In the genomic region with DNA sequence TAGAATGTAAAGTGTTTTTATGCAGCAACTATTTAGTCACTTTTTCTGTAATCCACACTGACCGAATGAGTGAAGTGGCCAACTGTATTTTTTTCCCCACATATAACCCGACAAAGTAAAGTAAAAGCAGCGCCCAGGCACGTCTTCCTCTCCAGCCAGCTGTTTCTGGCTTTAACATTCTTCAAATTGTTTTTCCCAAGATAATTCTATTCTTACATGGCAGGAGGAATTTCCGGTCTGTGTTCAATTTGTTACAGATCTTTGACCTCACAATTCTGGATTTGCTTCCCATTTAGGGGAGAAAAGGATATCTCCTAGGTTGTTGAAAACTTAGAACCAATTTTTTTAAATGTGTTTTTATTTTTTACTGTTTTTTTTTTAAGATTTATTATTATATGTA, we compare ENCODE assay signal across 15 mouse cellular contexts. TPM values are rescaled to one million over a fixed set of nuclear protein-coding genes. Genes with fewer than 3 reads are reported as not detected.
DNase-seq lines count a peak whose midpoint lies in the region; ATAC-seq and TF ChIP-seq lines count a peak whose summit lies in the region.
"Had no signal": no experiment of that assay in that cellular context is flagged by ENCODE, and none has a peak within 500 bp of the region (broad histone marks: within the 10 kb centered on the region; RNA-seq: fewer than 3 reads in every experiment).

No protein-coding gene starts in this region.

- H3K27ac ChIP-seq in gastrocnemius, adult 2 months, result peak overlapping the region; percentile 90
- H3K27ac ChIP-seq in kidney, embryonic 14.5 days (ENCODE audit: low read depth, low read length), result no peak overlapping the region
- H3K27ac ChIP-seq in embryonic facial prominence, embryonic 13.5 days, result 0 out of 2 replicates have a peak overlapping the region, but pooled peaks have one; percentile 17
- peak overlapping the region; percentile 70 for H3K27ac ChIP-seq in heart, postnatal 0 days (ENCODE audit: low read depth)
- H3K27ac ChIP-seq: forebrain, embryonic 15.5 days; macrophage; midbrain, embryonic 13.5 days had no signal

- no peak overlapping the region for H3K9ac ChIP-seq in kidney, embryonic 14.5 days (ENCODE audit: low read depth, low read length)
- no peak overlapping the region for H3K9ac ChIP-seq in embryonic facial prominence, embryonic 13.5 days
- no peak overlapping the region for H3K9ac ChIP-seq in heart, postnatal 0 days (replicated peaks; ENCODE audit: low read depth, low read length)
- H3K9ac ChIP-seq: forebrain, embryonic 15.5 days; midbrain, embryonic 13.5 days had no signal

- no peak for TF ChIP-seq EP300 in heart, postnatal 0 days (IDR thresholded peaks at IDR 0.05; ENCODE audit: low read depth)

- no peaks in the 10 kb centered on the region for H3K27me3 ChIP-seq in kidney, embryonic 14.5 days (ENCODE audit: control insufficient read depth, insufficient read depth, low read length)
- no peaks in the 10 kb centered on the region for H3K27me3 ChIP-seq in embryonic facial prominence, embryonic 13.5 days
- H3K27me3 ChIP-seq in heart, postnatal 0 days (ENCODE audit: control insufficient read depth, insufficient read depth, low read length), result no peaks in the 10 kb centered on the region
- H3K27me3 ChIP-seq: forebrain, embryonic 15.5 days; midbrain, embryonic 13.5 days; Patski had no signal

- no peaks in the 10 kb centered on the region for H3K9me3 ChIP-seq in kidney, embryonic 14.5 days (ENCODE audit: control insufficient read depth, low read length)
- H3K9me3 ChIP-seq in embryonic facial prominence, embryonic 13.5 days, result no peaks in the 10 kb centered on the region
- no peaks in the 10 kb centered on the region for H3K9me3 ChIP-seq in heart, postnatal 0 days (replicated peaks; ENCODE audit: control insufficient read depth, low read length)
- H3K9me3 ChIP-seq: forebrain, embryonic 15.5 days; midbrain, embryonic 13.5 days had no signal

- H3K4me2 ChIP-seq in kidney, embryonic 14.5 days (replicated peaks; ENCODE audit: low read depth, low read length), result no peak overlapping the region
- no peak overlapping the region for H3K4me2 ChIP-seq in embryonic facial prominence, embryonic 13.5 days
- H3K4me2 ChIP-seq in heart, postnatal 0 days (ENCODE audit: low read depth, low read length), result no peak overlapping the region
- H3K4me2 ChIP-seq: forebrain, embryonic 15.5 days; midbrain, embryonic 13.5 days had no signal

- 83% methylated on average over 5 of the region's 5 CpGs for WGBS in kidney, embryonic 14.5 days
- WGBS in embryonic facial prominence, embryonic 13.5 days, result 26% methylated on average over 5 of the region's 5 CpGs
- WGBS in heart, postnatal 0 days, result 6% methylated on average over 5 of the region's 5 CpGs

- ATAC-seq in kidney, embryonic 14.5 days (ENCODE audit: low FRiP score, low TSS enrichment), result no peak
- no peak for ATAC-seq in embryonic facial prominence, embryonic 13.5 days (ENCODE audit: insufficient number of reproducible peaks, insufficient read depth, low FRiP score, low TSS enrichment, low read depth)
- peak; percentile 39; the same call in 1 of the 2 replicates for ATAC-seq in heart, postnatal 0 days (ENCODE audit: insufficient read depth, low read depth)
- ATAC-seq: forebrain, embryonic 15.5 days; midbrain, embryonic 13.5 days; Patski had no signal

- no peak for DNase-seq in gastrocnemius, adult 2 months
- DNase-seq in gastrocnemius, postnatal 10 days, result no peak
- peak; percentile 53 for DNase-seq in kidney, adult 9 months
- DNase-seq in heart, postnatal 0 days (ENCODE audit: low spot score), result peak; percentile 68
- DNase-seq in left cerebral cortex, adult 9 months (ENCODE audit: low spot score in 2 of 2), result no peak
- DNase-seq in adrenal gland, postnatal 14 days, result no peak
- DNase-seq: B cell, adult 2 months; cerebellum, postnatal 14 days; right cerebral cortex, adult 18-20 months had no signal

- peaks cover 23% of the 10 kb centered on the region for H3K36me3 ChIP-seq in kidney, embryonic 14.5 days (ENCODE audit: control insufficient read depth, insufficient read depth, low read length)
- H3K36me3 ChIP-seq in embryonic facial prominence, embryonic 13.5 days, result peaks cover 28% of the 10 kb centered on the region
- peaks cover 4% of the 10 kb centered on the region; the same call in 1 of the 2 replicates for H3K36me3 ChIP-seq in heart, postnatal 0 days (replicated peaks; ENCODE audit: control insufficient read depth, insufficient read depth, low read length)

- intact Hi-C loops in gastrocnemius, adult 2 months (cut with DNase I), result no loop called here

- 0 out of 2 replicates have a peak, but pooled peaks cover 5% of the 10 kb centered on the region for H3K4me1 ChIP-seq in kidney, embryonic 14.5 days (ENCODE audit: control insufficient read depth, insufficient read depth, low read length)
- H3K4me1 ChIP-seq in embryonic facial prominence, embryonic 13.5 days, result peaks cover 19% of the 10 kb centered on the region
- peaks cover 15% of the 10 kb centered on the region for H3K4me1 ChIP-seq in heart, postnatal 0 days (ENCODE audit: control insufficient read depth, insufficient read depth)
- H3K4me1 ChIP-seq: midbrain, embryonic 13.5 days had no signal

- H3K4me3 ChIP-seq in gastrocnemius, adult 2 months, result no peak overlapping the region; the same call in 1 of the 2 replicates
- H3K4me3 ChIP-seq in kidney, embryonic 14.5 days (ENCODE audit: low read length), result no peak overlapping the region
- H3K4me3 ChIP-seq in embryonic facial prominence, embryonic 13.5 days, result no peak overlapping the region
- H3K4me3 ChIP-seq in heart, postnatal 0 days (ENCODE audit: low read depth, low read length), result no peak overlapping the region
- H3K4me3 ChIP-seq: forebrain, embryonic 15.5 days; midbrain, embryonic 13.5 days had no signal

- no peak for TF ChIP-seq CTCF in gastrocnemius, adult 2 months (IDR thresholded peaks at IDR 0.05)
- TF ChIP-seq CTCF in heart, postnatal 0 days (IDR thresholded peaks at IDR 0.05; ENCODE audit: low read depth), result no peak

RNA-seq across cellular contexts. Expression of gene Chek2, which starts 17.3 kb away (rescaled TPM):
- total RNA-seq in gastrocnemius, adult 2 months (2021), result 1 to 10 TPM in 1 of 2 experiments, under 1 TPM in 1; 0.92 to 1.1 TPM
- 1 to 10 TPM; 3.8 to 5.0 TPM for total RNA-seq in gastrocnemius, postnatal 10 days (2021)
- polyA plus RNA-seq in kidney, embryonic 14.5 days (2014; fragmentation: Nextera tagmentation; extraction: Ambion mirVana), result 36.2 and 37.5 TPM in 2 replicates
- polyA plus RNA-seq in embryonic facial prominence, embryonic 13.5 days (2015; fragmentation: Nextera tagmentation; extraction: Ambion mirVana), result 26.0 and 28.5 TPM in 2 replicates
- 2.5 and 4.8 TPM in 2 replicates for total RNA-seq in heart, postnatal 0 days (2014; rRNA removed; ENCODE audit: low replicate concordance)
- 6.1 and 6.4 TPM in 2 replicates for polyA plus RNA-seq in heart, postnatal 0 days (2015; fragmentation: Nextera tagmentation; extraction: Ambion mirVana)
- 5.9 and 6.0 TPM in 2 replicates for total RNA-seq in adrenal gland, postnatal 14 days (2021)

RNA-seq across cellular contexts. Expression of gene Hscb, which starts 17.5 kb away (rescaled TPM):
- 10 to 100 TPM; 14.1 to 19.4 TPM for total RNA-seq in gastrocnemius, adult 2 months (2021)
- 10 to 100 TPM; 12.0 to 12.8 TPM for total RNA-seq in gastrocnemius, postnatal 10 days (2021)
- polyA plus RNA-seq in kidney, embryonic 14.5 days (2014; fragmentation: Nextera tagmentation; extraction: Ambion mirVana), result 31.0 and 31.3 TPM in 2 replicates
- 28.7 and 29.8 TPM in 2 replicates for polyA plus RNA-seq in embryonic facial prominence, embryonic 13.5 days (2015; fragmentation: Nextera tagmentation; extraction: Ambion mirVana)
- total RNA-seq in heart, postnatal 0 days (2014; rRNA removed; ENCODE audit: low replicate concordance), result 23.0 and 42.1 TPM in 2 replicates
- 23.6 and 26.5 TPM in 2 replicates for polyA plus RNA-seq in heart, postnatal 0 days (2015; fragmentation: Nextera tagmentation; extraction: Ambion mirVana)
- total RNA-seq in adrenal gland, postnatal 14 days (2021), result 20.0 and 23.0 TPM in 2 replicates

RNA-seq across cellular contexts. Expression of gene Ttc28, which starts 22.5 kb away (rescaled TPM):
- total RNA-seq in gastrocnemius, adult 2 months (2021), result 10 to 100 TPM; 11.9 to 16.6 TPM
- 10 to 100 TPM; 24.5 to 25.2 TPM for total RNA-seq in gastrocnemius, postnatal 10 days (2021)
- polyA plus RNA-seq in kidney, embryonic 14.5 days (2014; fragmentation: Nextera tagmentation; extraction: Ambion mirVana), result 19.3 and 24.7 TPM in 2 replicates
- 17.6 and 18.0 TPM in 2 replicates for polyA plus RNA-seq in embryonic facial prominence, embryonic 13.5 days (2015; fragmentation: Nextera tagmentation; extraction: Ambion mirVana)
- total RNA-seq in heart, postnatal 0 days (2014; rRNA removed; ENCODE audit: low replicate concordance), result 12.3 and 14.2 TPM in 2 replicates
- 3.7 and 4.6 TPM in 2 replicates for polyA plus RNA-seq in heart, postnatal 0 days (2015; fragmentation: Nextera tagmentation; extraction: Ambion mirVana)
- 25.5 and 32.5 TPM in 2 replicates for total RNA-seq in adrenal gland, postnatal 14 days (2021)

RNA-seq across cellular contexts. Expression of gene Ulk1, which starts 47.2 kb away (rescaled TPM):
- 10 to 100 TPM; 49.1 to 70.6 TPM for total RNA-seq in gastrocnemius, adult 2 months (2021)
- 10 to 100 TPM; 26.2 to 34.1 TPM for total RNA-seq in gastrocnemius, postnatal 10 days (2021)
- 33.6 and 34.6 TPM in 2 replicates for polyA plus RNA-seq in kidney, embryonic 14.5 days (2014; fragmentation: Nextera tagmentation; extraction: Ambion mirVana)
- 19.2 and 21.9 TPM in 2 replicates for polyA plus RNA-seq in embryonic facial prominence, embryonic 13.5 days (2015; fragmentation: Nextera tagmentation; extraction: Ambion mirVana)
- total RNA-seq in heart, postnatal 0 days (2014; rRNA removed; ENCODE audit: low replicate concordance), result 31.8 and 36.3 TPM in 2 replicates
- polyA plus RNA-seq in heart, postnatal 0 days (2015; fragmentation: Nextera tagmentation; extraction: Ambion mirVana), result 9.8 TPM in 2 replicates
- 49.0 and 50.7 TPM in 2 replicates for total RNA-seq in adrenal gland, postnatal 14 days (2021)

Comparison
In these comparisons a context has a peak if more than half of its experiments do, and no peak if none do; other contexts are left out.
1. DNase-seq: peak in kidney, adult 9 months (single experiment) and heart, postnatal 0 days (single experiment); none in gastrocnemius, adult 2 months (single experiment), gastrocnemius, postnatal 10 days (single experiment), left cerebral cortex, adult 9 months (0 of 2) and adrenal gland, postnatal 14 days (single experiment).